Mouse (Mus musculus) small intestine, adult 2 months (tissue): ENCODE measurements around the gene Gm498. TPM values are rescaled to one million over a fixed set of nuclear protein-coding genes. Genes with fewer than 3 reads are reported as not detected.

Experiments used
- H3K27ac ChIP-seq: fragments of 200-500 bp; 2 replicates; pipeline ENCODE4 v1.5.1; 2012; ENCODE audit warnings: low read depth, low read length, control low read depth, inconsistent platforms; ENCODE audit not compliant: insufficient read depth
- H3K27me3 ChIP-seq: fragments of 200-500 bp; 2 replicates; pipeline ENCODE4 v1.6.1; 2012; ENCODE audit warnings: mild to moderate bottlenecking, moderate library complexity, low read length, inconsistent platforms; ENCODE audit not compliant: control insufficient read depth, insufficient read depth
- H3K36me3 ChIP-seq: fragments of 200-500 bp; 2 replicates; pipeline ENCODE4 v1.6.1; 2012; ENCODE audit warnings: mild to moderate bottlenecking, low read length, control low read depth, inconsistent platforms; ENCODE audit not compliant: control insufficient read depth, insufficient read depth
- H3K4me1 ChIP-seq: fragments of 200-500 bp; 2 replicates; pipeline ENCODE4 v1.6.1; 2012; ENCODE audit warnings: low read length, inconsistent platforms, mixed read lengths; ENCODE audit not compliant: control insufficient read depth, insufficient read depth, insufficient read length
- H3K4me3 ChIP-seq: fragments of 200-500 bp; 2 replicates; pipeline ENCODE4 v1.5.1; 2012; ENCODE audit warnings: low read depth, mild to moderate bottlenecking, control low read depth, inconsistent platforms, low read length, moderate library complexity
- CTCF ChIP-seq: fragments of 200-500 bp; IDR thresholded peaks from 2 replicates; pipeline ENCODE4 v1.5.1; 2012; ENCODE audit warnings: low read depth, mild to moderate bottlenecking, control low read depth, inconsistent platforms, low read length, moderate library complexity, mixed read lengths; ENCODE audit not compliant: insufficient replicate concordance, insufficient read length; ENCODE audit errors: extremely low read depth
- POLR2A ChIP-seq: fragments of 200-500 bp; IDR thresholded peaks from 2 replicates; pipeline ENCODE4 v1.6.1; 2012; ENCODE audit warnings: low read depth, mild to moderate bottlenecking, control low read depth, inconsistent platforms, low read length, moderate library complexity
- WGBS: fragments of 180-500 bp; shearing (Covaris S2); methylation state at CpG from one replicate; pipeline ENCODE4 v1.1.7; 2018; 5-methylcytosine and 5-hydroxymethylcytosine counted together
- polyA plus RNA-seq: library from polyadenylated mRNA; depleted of rRNA; stranded (reverse); fragments of >200 nt; gene quantifications from 2 replicates; pipeline ENCODE4 v1.2.3, GENCODE M21; 2012

Gm498 gene
- polyA plus RNA-seq, 1 experiment: not detected

GRCm38 (mm10) chr7:143837705-143838358, 28.8 kb upstream of the Gm498 start:
- Histone ChIP-seq H3K4me3 (no peak overlapping the region), H3K27ac (no peak overlapping the region), H3K36me3 (peaks cover 33% of the 10 kb centered on the region), H3K27me3 (no peaks in the 10 kb centered on the region), H3K4me1 (peaks cover 22% of the 10 kb centered on the region)
- 77% methylated on average over 3 of the region's 3 CpGs for WGBS
- no peak for TF ChIP-seq CTCF
- no peak for TF ChIP-seq POLR2A

GRCm38 (mm10) chr7:143840121-143840520, 26.5 kb upstream of the Gm498 start:
- Histone ChIP-seq H3K27ac (no peak overlapping the region), H3K4me1 (peaks cover 6% of the 10 kb centered on the region), H3K27me3 (no peaks in the 10 kb centered on the region), H3K4me3 (no peak overlapping the region), H3K36me3 (peaks cover 51% of the 10 kb centered on the region)
- TF ChIP-seq POLR2A (no peak), CTCF (no peak)
- WGBS: 91% methylated on average over 5 of the region's 5 CpGs

DNA sequence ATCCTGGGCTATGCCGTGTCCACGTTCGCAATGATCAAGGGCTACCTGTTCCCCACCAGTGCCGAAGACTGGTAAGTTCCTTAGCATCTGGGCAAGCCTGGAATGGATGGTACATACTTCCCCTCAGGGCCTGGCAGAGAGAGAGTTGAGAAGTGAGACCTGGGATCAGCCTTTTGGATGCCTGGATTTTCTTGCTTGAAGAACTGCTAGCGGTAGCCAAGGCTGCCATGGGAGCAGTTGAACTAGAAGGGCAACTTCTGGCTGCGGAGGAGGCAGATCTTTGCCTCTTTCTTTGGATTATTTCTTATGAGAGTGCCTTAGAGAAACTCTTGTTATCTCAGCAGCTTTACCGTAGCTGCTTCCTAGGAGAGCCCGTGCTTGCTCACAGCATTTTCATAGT, 25.3 kb upstream of the Gm498 start:
- peaks cover 63% of the 10 kb centered on the region for H3K36me3 ChIP-seq
- 97% methylated on average over 8 of the region's 8 CpGs for WGBS

DNA sequence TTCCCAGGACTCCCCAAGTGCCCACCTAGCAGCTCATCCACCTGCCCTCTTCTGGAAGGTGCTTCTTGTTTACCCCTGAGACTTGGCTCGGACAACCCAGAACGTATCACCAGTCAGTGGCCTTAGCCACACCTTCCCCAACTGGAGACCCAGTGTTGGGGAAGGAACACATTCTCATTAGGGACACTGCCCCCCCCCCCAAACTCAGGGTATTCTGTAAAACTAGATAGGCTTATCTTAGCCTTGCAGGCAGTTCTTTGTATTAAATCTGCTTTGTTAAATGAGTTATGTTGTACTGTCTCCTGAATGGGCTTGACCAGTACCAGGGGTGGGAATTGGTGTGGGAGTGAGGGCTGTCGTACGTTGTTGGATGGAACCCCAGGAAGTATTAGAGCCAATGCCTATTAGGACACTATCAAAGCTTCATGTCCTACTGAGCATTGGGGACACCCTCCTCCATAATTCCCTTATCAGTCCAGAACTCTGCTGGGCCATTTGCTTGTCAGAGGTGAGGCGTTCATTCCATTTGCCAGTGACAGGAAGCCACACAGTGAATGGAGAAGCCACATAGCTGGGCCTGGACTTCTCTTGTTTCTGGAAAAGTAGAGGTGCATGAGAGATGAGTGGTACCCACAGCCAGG, 18.4 kb upstream of the Gm498 start:
- peak overlapping the region; percentile 94 for H3K27ac ChIP-seq
- no peak overlapping the region for H3K4me3 ChIP-seq
- WGBS: 43% methylated on average over 5 of the region's 5 CpGs
- TF ChIP-seq CTCF (no peak), POLR2A (no peak)
- no peaks in the 10 kb centered on the region for H3K27me3 ChIP-seq
- H3K4me1 ChIP-seq: peaks cover 12% of the 10 kb centered on the region; the same call in 1 of the 2 replicates
- H3K36me3 ChIP-seq: peaks cover 41% of the 10 kb centered on the region

More for the DNA sequence above, 25.3 kb upstream of the Gm498 start:
- Histone ChIP-seq H3K27ac (no peak overlapping the region), H3K27me3 (no peaks in the 10 kb centered on the region), H3K4me3 (no peak overlapping the region), H3K4me1 (no peaks in the 10 kb centered on the region; the same call in 1 of the 2 replicates)
- no peak for TF ChIP-seq CTCF
- no peak for TF ChIP-seq POLR2A

DNA sequence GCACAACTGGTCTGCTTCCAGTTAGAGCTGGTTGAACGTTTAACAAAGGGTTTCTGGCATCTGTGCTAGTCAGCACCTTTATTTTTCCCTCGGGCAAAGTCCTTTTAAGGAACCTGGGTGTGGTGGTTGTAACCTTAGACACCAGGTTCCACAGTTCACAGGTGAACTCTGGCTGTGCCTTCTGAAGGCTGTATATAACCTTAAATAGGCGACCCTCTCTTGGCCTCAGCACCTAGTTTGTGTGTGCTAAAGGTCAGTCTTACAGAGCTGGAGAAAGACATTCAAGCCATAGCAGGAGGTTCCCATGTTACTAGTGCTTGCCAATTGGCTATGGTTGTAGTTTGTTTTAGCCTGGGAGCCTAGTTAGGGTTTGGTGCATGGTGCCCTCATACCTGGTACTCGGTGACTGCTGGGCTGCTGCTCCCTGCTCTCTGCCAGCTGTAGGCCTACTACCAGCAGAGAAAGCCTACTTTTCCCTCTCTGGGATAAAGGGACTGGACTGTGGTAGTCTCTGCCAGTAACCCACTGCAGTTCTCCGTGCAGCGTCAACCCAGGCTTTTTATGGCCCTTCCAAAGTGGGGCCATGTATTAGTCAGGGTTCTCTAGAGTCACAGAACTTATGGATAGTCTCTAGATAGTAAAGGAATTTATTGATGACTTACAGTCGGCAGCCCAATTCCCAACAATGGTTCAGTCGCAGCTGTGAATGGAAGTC, 17.7 kb upstream of the Gm498 start:
- TF ChIP-seq CTCF (no peak), POLR2A (no peak)
- H3K27me3 ChIP-seq: no peaks in the 10 kb centered on the region
- H3K36me3 ChIP-seq: peaks cover 35% of the 10 kb centered on the region
- WGBS: 39% methylated on average over 7 of the region's 8 CpGs
- peaks cover 12% of the 10 kb centered on the region; the same call in 1 of the 2 replicates for H3K4me1 ChIP-seq
- no peak overlapping the region for H3K4me3 ChIP-seq
- peak overlapping the region; percentile 97 for H3K27ac ChIP-seq

DNA sequence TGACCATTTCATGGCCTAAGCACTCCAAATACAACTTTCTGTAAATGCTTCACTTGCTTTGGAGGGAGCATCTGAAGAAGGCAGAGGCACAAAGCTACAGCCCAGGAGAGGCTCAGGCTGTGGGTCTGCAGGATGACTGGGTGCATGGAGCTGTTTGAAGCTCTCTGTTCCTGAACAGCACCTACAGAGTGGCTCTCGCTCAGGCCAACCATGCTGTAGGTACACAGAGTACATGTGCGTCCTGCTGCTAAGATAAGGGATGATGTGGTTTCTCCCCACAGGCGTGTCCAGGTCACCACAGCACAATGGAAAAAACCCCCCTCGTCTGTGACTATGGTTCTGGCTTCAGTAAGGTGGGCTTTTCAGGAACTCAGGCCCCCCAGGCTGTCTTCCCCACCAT, 2.2 kb downstream of the Gm498 start:
- Histone ChIP-seq H3K27ac (no peak overlapping the region), H3K4me1 (no peaks in the 10 kb centered on the region), H3K4me3 (no peak overlapping the region), H3K36me3 (no peaks in the 10 kb centered on the region), H3K27me3 (no peaks in the 10 kb centered on the region)
- no peak for TF ChIP-seq CTCF
- TF ChIP-seq POLR2A: no peak
- WGBS: 74% methylated on average over 4 of the region's 4 CpGs

DNA sequence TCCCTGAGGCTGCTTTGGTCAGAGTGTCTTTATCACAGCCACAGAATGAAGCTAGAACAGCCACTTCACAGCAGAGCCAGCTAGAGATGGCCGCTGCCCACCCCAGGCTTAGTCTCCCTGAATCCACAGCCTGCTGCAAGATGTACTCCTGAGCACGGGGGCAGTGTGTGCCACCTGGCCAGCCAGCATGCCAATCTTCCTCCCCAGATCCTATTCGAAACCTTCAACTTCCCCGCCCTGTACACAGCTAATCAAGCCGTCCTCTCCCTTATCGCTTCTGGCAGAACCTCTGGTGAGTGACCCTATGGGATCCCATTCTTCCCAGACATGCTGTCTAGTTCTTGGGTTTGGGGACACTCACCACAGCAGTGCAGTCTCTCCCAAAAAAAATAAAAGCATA, 17.1 kb downstream of the Gm498 start:
- Histone ChIP-seq H3K27me3 (no peaks in the 10 kb centered on the region), H3K4me3 (no peak overlapping the region), H3K27ac (no peak overlapping the region), H3K36me3 (no peaks in the 10 kb centered on the region), H3K4me1 (peaks cover 8% of the 10 kb centered on the region; the same call in 1 of the 2 replicates)
- 33% methylated on average over 6 of the region's 6 CpGs for WGBS
- TF ChIP-seq POLR2A: no peak
- no peak for TF ChIP-seq CTCF
